Mouse (Mus musculus) ES-Bruce4 (cell line): Measurements from ENCODE around the gene Slc19a1. TPM values are rescaled to one million over a fixed set of nuclear protein-coding genes. Genes with fewer than 3 reads are reported as not detected.

ENCODE experiments used
- H3K27ac ChIP-seq: 2 replicates; pipeline ENCODE4 v1.5.1; 2012; ENCODE audit warnings: low read length, inconsistent platforms; ENCODE audit not compliant: insufficient read depth
- H3K27me3 ChIP-seq: 2 replicates; pipeline ENCODE4 v1.6.1; 2012; ENCODE audit warnings: mild to moderate bottlenecking, low read length, inconsistent platforms; ENCODE audit not compliant: control insufficient read depth, poor library complexity, insufficient read depth, severe bottlenecking
- H3K36me3 ChIP-seq: 2 replicates; pipeline ENCODE4 v1.6.1; 2012; ENCODE audit warnings: inconsistent platforms, mild to moderate bottlenecking, low read length, moderate library complexity; ENCODE audit not compliant: control insufficient read depth, poor library complexity, insufficient read depth, severe bottlenecking
- H3K4me1 ChIP-seq: one replicate; pipeline ENCODE4 v1.8.1; 2011; ENCODE audit warnings: low read length; ENCODE audit not compliant: control insufficient read depth, insufficient read depth
- H3K4me3 ChIP-seq: 2 replicates; pipeline ENCODE4 v1.5.1; 2011; ENCODE audit warnings: low read depth, mild to moderate bottlenecking, low read length
- H3K9ac ChIP-seq: 2 replicates; pipeline ENCODE4 v1.6.1; 2012; ENCODE audit warnings: low read depth, mild to moderate bottlenecking, inconsistent platforms; ENCODE audit not compliant: poor library complexity, severe bottlenecking
- H3K9me3 ChIP-seq: replicated peaks from 2 replicates; pipeline ENCODE4 v1.6.1; 2012; ENCODE audit warnings: mild to moderate bottlenecking, low read length, inconsistent platforms; ENCODE audit not compliant: control insufficient read depth, poor library complexity, insufficient read depth, severe bottlenecking
- CTCF ChIP-seq: IDR thresholded peaks from one replicate; pipeline ENCODE4 v1.8.1; 2011; ENCODE audit warnings: low read depth, low read length
- EP300 ChIP-seq: IDR thresholded peaks from 2 replicates; pipeline ENCODE4 v1.6.1; 2011; ENCODE audit warnings: low read depth, low read length; ENCODE audit not compliant: insufficient read depth
- POLR2A ChIP-seq: IDR thresholded peaks from one replicate; pipeline ENCODE4 v1.8.1; 2011; ENCODE audit warnings: low read length; ENCODE audit not compliant: insufficient read depth
- polyA plus RNA-seq: library from polyadenylated mRNA; stranded (reverse); fragments of >200 nt; gene quantifications from 2 replicates; pipeline ENCODE4 v1.2.4, GENCODE M21; 2011; ENCODE audit warnings: low read depth; ENCODE audit not compliant: missing spikeins, insufficient read depth, insufficient read length

Slc19a1 gene
- polyA plus RNA-seq, 1 experiment, result 15.8 TPM

- Histone ChIP-seq H3K36me3 (peaks cover 48% of the 10 kb centered on the region), H3K27ac (no peak overlapping the region), H3K27me3 (no peaks in the 10 kb centered on the region), H3K9ac (no peak overlapping the region), H3K9me3 (no peaks in the 10 kb centered on the region), H3K4me3 (no peak overlapping the region), H3K4me1 (no peaks in the 10 kb centered on the region)
- TF ChIP-seq EP300 (no peak), POLR2A (no peak), CTCF (no peak)
These were observed 46.9 kb downstream of the Slc19a1 start for GRCm38 (mm10) chr10:77078961-77079360.

GRCm38 (mm10) chr10:77082453-77082852, 50.4 kb downstream of the Slc19a1 start:
- Histone ChIP-seq H3K9me3 (no peaks in the 10 kb centered on the region), H3K27me3 (no peaks in the 10 kb centered on the region), H3K36me3 (peaks cover 34% of the 10 kb centered on the region), H3K27ac (no peak overlapping the region), H3K4me1 (no peaks in the 10 kb centered on the region), H3K9ac (no peak overlapping the region), H3K4me3 (no peak overlapping the region)
- peak; percentile 97 for TF ChIP-seq CTCF
- TF ChIP-seq EP300, result 0 out of 2 replicates have a peak, but pooled peaks have one; percentile 14
- TF ChIP-seq POLR2A, result no peak

- Histone ChIP-seq H3K27me3 (no peaks in the 10 kb centered on the region), H3K27ac (no peak overlapping the region), H3K36me3 (peaks cover 33% of the 10 kb centered on the region), H3K9me3 (no peaks in the 10 kb centered on the region), H3K4me3 (no peak overlapping the region), H3K9ac (no peak overlapping the region), H3K4me1 (no peaks in the 10 kb centered on the region)
- no peak for TF ChIP-seq CTCF
- no peak for TF ChIP-seq POLR2A
- TF ChIP-seq EP300, result no peak
These were observed 50.9 kb downstream of the Slc19a1 start for GRCm38 (mm10) chr10:77082921-77083320.

GRCm38 (mm10) chr10:77084568-77084967, 52.5 kb downstream of the Slc19a1 start:
- no peaks in the 10 kb centered on the region for H3K27me3 ChIP-seq
- H3K36me3 ChIP-seq, result peaks cover 20% of the 10 kb centered on the region
- peaks cover under 1% of the 10 kb centered on the region for H3K4me1 ChIP-seq
- no peak overlapping the region for H3K27ac ChIP-seq
- no peak overlapping the region for H3K4me3 ChIP-seq
- H3K9me3 ChIP-seq, result no peaks in the 10 kb centered on the region
- H3K9ac ChIP-seq, result no peak overlapping the region
- TF ChIP-seq POLR2A, result no peak
- no peak for TF ChIP-seq EP300
- no peak for TF ChIP-seq CTCF

GRCm38 (mm10) chr10:77089336-77089735, 57.3 kb downstream of the Slc19a1 start:
- Histone ChIP-seq H3K27me3 (no peaks in the 10 kb centered on the region), H3K9me3 (no peaks in the 10 kb centered on the region; the same call in 1 of the 2 replicates), H3K9ac (no peak overlapping the region), H3K4me1 (peaks cover 1% of the 10 kb centered on the region), H3K4me3 (no peak overlapping the region), H3K27ac (no peak overlapping the region), H3K36me3 (peaks cover 14% of the 10 kb centered on the region)
- TF ChIP-seq POLR2A (no peak), EP300 (no peak), CTCF (no peak)

GRCm38 (mm10) chr10:77090063-77090462, 58.0 kb downstream of the Slc19a1 start:
- H3K9me3 ChIP-seq, result no peaks in the 10 kb centered on the region; the same call in 1 of the 2 replicates
- peaks cover 1% of the 10 kb centered on the region for H3K4me1 ChIP-seq
- no peak overlapping the region for H3K4me3 ChIP-seq
- TF ChIP-seq POLR2A (no peak), CTCF (no peak), EP300 (no peak)
- no peak overlapping the region for H3K27ac ChIP-seq
- peaks cover 18% of the 10 kb centered on the region for H3K36me3 ChIP-seq
- no peak overlapping the region for H3K9ac ChIP-seq
- H3K27me3 ChIP-seq, result no peaks in the 10 kb centered on the region
